Mouse (Mus musculus) inflammation-experienced regulatory T-cells (primary cell): ENCODE data around the gene Lpar6. TPM values are rescaled to one million over a fixed set of nuclear protein-coding genes. Genes with fewer than 3 reads are reported as not detected.

ENCODE experiments used
- polyA plus RNA-seq, 2 experiments: library from polyadenylated mRNA; unstranded; fragments of 100-300 nt; shearing (Covaris generic); gene quantifications; one replicate each; pipeline ENCODE4 v1.2.1; 2017

Gene Lpar6
- polyA plus RNA-seq: 10 to 100 TPM; 26.3 to 34.4 TPM

DNA sequence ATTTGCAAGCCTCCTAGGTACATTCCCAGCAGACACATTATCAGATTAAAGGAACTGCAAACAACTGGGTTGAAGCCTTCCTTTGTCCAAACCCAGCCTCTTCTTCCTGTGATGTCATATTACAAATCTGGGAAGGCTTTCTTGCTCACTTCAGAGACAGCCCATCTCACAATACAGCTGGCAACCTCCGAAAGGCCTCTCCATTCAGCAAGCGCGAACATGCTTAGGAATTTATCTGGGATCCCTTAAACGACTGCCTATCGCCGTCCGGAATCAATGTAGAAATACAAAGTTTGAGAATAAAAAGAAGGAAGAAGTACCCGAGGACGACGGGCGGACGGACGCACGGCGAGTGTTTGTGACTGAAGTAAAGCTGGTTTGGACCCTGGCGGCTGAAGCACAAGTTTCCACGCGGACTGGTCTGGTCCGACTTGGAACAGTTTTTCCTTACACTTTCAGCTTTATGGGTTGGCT lies at the start of gene Lpar6:
Gene Lpar6, plus strand, starts transcription at position 48 of the 474 bp plus-strand sequence.

Other genes with a start within 250 kb of the Lpar6 start
- 10 to 100 TPM in 1 of 2 experiments, 1 to 10 TPM in 1; 5.5 to 27.1 TPM for gene Cysltr2, start 188.8 kb upstream of the Lpar6 start, polyA plus RNA-seq
- gene Rcbtb2, start 114.9 kb upstream of the Lpar6 start, polyA plus RNA-seq: 10 to 100 TPM; 62.2 to 89.4 TPM
- gene Rb1, start 87.9 kb downstream of the Lpar6 start, polyA plus RNA-seq: 10 to 100 TPM; 82.5 to 91.5 TPM
- gene Itm2b, start 147.4 kb downstream of the Lpar6 start, polyA plus RNA-seq: 1,000 to 10,000 TPM; 1,595 to 1,640 TPM